Mouse (Mus musculus): ENCODE measurements around the gene Olfr782.
"Not testable (repeated sequence)": the region's sequence is repeated elsewhere in the genome, so short reads cannot be mapped to it uniquely, and the experiment has no call there.

Gene Olfr782

DNA sequence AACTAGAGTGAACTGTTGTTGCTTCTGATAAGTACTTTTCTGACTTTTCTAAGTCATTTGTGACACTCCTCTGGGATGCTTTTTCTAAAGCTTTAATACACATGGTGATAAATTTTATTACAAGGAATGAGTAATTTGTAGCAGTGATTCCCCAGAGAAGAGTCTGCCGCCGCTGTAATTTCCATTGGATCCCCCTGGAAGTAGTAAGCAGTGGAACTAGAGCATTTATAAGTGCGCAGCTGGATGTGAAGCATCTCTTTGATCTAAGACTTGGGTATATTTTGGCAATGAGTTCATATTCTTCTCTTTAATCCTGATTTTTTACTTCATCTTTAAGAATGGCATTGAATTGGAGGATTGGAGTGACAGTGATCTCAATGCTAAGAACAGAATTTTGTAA is at the start of gene Olfr782:
Gene Olfr782, plus strand, starts transcription at position 301 of the 400 bp plus-strand sequence.
- no peak for DNase-seq

DNA sequence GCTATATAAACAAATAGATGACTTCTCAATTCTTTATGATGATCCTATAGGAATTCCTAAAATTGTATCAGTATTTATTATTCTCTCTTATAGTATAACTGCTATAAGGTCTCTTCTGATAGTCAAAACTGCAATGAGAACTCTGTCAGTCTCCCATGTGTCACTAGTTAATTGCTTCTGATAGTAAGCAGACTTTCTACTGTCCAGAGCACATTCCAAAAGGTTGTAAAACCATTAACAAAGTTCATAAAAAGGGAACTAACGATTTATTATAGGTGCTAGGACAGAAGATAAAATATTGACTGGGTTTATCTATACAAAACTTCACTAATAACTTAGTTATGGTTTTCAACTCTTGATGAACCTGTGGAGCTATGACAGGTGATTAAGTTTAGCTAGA is 35.7 kb upstream of the Olfr782 start:
- not testable (repeated sequence) for DNase-seq

DNA sequence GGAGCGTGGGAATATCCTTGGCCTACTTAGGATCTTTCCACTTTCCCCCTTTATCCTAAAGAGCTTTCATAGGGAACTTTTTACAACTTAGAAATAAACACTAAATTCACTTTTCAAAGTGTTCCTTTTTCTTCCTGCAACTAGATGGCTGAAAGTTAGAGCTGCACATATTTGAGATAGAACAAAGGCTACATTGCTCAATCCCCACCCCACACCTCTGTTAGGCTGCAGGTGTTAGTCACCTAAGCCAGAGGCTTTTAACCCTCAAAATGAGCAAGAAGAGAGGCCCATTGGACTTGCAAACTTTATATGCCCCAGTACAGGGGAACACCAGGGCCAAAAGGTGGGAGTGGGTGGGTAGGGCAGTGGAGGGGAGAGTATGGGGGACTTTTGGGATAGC is 35.1 kb upstream of the Olfr782 start:
- DNase-seq = not testable (repeated sequence)

DNA sequence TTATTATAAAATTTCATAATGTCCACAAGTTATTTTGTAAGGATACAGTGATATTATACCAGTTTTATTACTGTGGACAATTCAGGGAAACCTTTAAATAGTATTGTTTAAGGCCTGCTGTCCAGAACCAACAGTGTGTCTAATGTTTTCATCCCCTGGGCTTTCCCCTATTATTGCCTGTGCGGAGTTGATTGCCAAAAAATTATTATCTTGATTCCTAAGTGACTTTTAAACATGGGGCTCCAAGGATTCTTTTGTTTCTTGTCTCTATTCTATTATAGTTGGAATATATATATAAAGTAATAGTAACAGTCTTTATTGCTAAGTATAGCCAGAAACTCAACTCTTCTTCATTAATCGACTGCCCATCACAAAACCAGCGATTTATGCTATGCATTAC is 30.8 kb upstream of the Olfr782 start, which contains the start of gene Olfr780:
Gene Olfr780, plus strand, starts transcription at position 301 of the 400 bp plus-strand sequence.
- no peak for DNase-seq

DNA sequence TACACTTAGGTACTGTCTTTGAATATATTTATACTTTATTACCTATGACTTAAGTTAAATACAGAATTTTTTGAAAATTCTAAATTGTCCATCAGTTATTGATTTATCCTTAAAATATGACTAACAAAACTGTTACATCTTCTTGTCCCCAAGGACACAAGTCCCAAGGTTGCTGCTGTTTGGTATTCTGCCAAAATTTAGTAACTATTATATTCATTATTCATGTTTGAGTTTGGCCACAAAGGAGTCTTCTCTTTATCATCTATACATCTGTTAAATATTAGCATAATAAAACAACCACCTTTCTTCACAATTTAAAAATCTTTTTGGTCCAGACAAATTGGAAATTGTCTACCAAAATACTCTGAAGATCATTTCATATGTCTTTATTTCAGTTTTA is 20.1 kb upstream of the Olfr782 start, which contains the start of gene Olfr781:
Gene Olfr781, plus strand, starts transcription at position 301 of the 400 bp plus-strand sequence.
- no peak for DNase-seq

DNA sequence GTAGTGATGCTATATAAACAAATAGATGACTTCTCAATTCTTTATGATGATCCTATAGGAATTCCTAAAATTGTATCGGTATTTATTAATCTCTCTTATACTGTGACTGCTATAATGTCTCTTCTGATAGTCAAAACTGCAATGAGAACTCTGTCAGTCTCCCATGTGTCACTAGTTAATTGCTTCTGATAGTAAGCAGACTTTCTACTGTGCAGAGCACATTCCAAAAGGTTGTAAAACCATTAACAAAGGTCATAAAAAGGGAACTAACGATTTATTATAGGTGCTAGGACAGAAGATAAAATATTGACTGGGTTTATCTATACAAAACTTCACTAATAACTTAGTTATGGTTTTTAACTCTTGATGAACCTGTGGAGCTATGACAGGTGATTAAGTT is 3.8 kb downstream of the Olfr782 start:
- DNase-seq = not testable (repeated sequence)

DNA sequence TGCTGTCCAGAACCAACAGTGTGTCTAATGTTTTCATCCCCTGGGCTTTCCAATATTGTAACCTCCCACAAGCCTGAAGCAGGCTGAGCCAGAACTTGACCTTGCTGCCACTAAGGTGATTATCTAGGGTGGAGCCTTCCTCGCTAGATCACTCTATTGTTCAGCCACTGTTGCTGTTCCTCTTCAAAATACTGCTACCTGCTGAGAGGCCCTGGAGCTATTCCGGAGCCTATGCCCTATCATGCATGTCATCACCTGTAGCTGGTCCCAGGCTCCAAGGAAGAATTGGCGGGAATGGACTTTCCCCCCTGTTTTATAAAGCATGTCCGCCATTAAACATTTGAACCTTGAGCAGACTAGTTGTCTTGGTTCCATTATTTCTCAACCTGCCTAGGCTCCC is 7.8 kb downstream of the Olfr782 start:
- DNase-seq = not testable (repeated sequence)

DNA sequence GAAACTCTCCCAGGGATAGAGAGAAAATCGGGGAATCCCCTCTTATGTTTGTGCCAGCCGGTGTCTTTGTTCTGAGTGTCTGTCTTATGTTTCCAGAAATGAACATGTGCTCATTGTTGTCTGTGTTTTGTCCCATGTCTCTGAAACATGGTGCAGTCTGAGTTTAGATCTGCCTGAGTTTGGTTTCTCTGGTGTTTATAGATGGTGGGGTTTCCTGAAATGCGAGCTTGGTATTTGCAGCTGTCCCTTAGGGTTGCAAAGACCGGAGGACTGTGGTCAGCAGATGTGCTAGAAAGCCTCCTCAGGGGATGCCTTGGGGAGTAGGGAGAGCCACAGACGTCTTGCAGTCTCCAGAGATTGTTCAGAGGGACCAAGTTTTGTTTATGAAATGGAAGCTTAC is 8.7 kb downstream of the Olfr782 start:
- no peak for DNase-seq

DNA sequence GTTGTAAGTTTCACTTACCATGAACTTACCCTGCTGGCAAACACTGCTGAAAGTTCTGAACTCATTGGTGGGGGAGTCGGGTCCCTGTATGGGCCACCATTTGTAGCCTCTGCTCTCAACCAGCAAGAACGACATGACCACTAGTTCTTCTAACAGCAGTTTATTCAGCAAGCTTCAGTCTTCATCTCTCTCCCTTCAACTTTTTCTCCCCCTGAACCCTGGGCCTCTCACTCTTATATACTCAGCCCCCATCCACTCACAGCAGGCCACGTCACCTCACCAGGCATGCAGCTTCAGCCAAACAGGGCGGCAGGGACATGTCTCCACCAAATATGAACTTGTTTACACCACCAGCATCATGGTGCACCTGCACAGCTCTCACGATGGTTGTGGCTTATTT is 25.4 kb downstream of the Olfr782 start:
- DNase-seq = not testable (repeated sequence)

DNA sequence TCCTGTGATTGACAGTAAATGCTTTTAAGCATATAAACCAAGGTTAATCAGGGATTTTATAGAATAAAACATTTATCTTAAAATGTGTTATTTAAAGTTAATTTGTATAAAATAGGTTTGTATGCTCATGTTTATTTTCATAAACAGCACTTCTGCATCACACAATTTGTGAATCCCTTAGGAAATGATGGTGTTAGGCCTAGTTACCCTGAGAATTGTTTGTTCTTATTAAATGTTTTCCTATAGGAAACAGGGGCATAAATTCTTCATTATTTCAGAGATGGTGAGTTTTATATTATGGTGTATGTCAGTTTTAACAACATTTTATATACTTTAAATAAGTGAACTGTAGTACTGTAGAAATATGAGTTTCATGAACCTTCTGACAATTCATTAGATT is 35.1 kb downstream of the Olfr782 start, which contains the start of gene Olfr784:
Gene Olfr784, plus strand, starts transcription at position 301 of the 400 bp plus-strand sequence.
- DNase-seq = no peak

DNA sequence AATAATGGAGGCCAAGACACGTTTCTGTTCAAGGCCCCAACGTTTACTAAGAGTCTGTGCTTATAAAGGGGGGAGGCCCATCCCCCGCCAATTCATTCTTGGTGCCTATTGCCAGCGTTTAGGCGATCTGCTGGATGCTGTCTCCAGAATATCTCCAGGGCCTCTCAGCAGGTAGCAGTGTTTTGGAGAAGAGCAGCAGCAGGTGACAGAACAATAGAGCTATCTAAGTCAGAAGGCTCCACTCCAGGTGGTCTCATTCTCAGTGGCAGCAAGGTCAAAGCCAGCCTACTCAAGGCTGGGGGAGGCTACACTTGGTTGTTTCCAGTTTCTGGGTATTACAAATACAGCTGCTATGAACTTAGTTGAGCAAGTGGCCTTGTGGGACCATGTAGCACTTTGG is 52.2 kb downstream of the Olfr782 start:
- no peak for DNase-seq

Data from lung, postnatal 10 days (tissue).